Mouse (Mus musculus) ES-Bruce4 (cell line): ENCODE measurements around the gene A930009A15Rik.

Experiments used
- CTCF ChIP-seq: IDR thresholded peaks from one replicate; pipeline ENCODE4 v1.8.1; 2011; ENCODE audit warnings: low read depth, low read length
- POLR2A ChIP-seq: IDR thresholded peaks from one replicate; pipeline ENCODE4 v1.8.1; 2011; ENCODE audit warnings: low read length; ENCODE audit not compliant: insufficient read depth

DNA sequence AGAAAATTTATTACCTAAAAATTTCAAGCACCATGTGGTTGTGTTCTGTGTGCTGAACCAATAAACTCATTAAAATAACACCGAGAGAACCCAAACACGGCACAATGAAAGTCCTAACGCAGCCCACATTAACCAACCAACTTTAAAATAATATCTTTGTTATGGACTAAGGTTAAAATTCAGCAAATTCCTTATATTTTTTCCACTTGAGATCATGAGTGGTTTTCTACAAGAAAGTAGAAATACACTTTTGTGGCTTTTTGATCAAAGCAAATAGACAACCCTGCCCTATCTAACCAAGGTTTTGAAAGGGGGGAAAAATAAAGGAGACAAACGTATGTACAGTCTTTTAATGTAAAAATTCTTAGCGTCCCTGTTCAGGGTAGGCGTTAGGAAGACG is 9.3 kb downstream of the A930009A15Rik start:
- TF ChIP-seq POLR2A (no peak), CTCF (no peak)
